Mouse (Mus musculus) neural tube, embryonic 10.5 days (tissue): ENCODE measurements around the gene Ppy.

Experiments
- DNase-seq: peaks from one replicate; pipeline ENCODE4 v3.0.0-alpha.2; 2017; ENCODE audit warnings: low spot score; ENCODE audit errors: extremely low spot score

Gene Ppy

GRCm38 (mm10) chr11:102101219-102101618 is at the start of gene Ppy:
Gene Ppy (minus strand): TSS chr11:102101319.
- DNase-seq = no peak

DNA sequence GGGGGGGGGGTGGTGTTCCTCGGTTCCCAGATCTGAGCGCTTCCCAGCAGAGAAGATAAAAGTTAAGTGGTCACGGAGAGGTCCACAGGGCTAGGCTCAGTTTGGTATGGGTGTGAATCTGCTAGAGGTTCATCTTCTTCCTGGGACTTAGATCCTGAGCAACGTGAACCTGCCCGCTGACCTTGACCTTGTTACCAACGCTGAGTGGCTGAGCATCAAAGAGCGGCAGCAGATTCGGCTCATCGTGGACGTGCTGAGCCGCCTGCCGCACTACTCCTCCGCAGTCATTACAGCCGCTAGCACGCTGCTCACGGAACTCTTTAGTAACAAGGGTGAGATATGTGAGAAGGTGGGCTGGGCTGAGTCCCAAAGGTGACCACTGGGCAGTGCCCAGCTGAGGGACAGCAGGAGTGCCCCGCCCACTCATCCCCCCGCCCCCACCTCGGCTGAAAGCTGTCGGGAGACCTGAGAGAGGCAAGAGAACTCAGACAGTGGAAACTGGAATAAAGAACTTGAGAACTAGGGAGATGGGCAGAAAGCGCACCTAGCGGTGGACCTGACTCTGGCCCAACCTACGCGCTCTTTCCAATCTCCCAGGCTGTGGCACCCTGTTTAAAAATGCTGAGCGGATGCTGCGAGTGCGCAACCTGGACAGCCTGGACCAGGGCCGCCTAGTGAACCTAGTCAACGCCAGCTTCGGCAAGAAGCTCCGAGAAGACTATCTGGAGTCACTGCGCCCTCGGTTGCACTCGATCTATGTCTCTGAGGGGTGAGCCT is 46.3 kb upstream of the Ppy start:
- DNase-seq = peak; percentile 30

DNA sequence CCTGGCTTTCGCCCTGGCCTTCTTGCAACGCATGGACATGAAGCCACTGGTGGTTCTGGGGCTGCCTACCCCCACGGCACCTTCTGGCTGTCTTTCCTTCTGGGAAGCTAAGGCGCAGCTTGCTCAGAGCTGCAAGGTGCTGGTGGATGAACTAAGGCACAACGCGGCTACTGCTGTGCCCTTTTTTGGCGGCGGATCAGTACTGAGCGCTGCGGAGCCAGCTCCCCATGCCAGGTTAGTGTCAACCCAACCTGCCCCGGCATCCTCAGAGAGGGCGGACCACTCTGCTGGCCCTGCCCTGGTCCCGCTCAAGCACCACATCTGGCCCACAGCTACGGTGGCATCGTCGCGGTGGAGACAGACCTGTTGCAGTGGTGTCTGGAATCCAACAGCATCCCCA is 45.4 kb upstream of the Ppy start:
- DNase-seq = peak; percentile 40

DNA sequence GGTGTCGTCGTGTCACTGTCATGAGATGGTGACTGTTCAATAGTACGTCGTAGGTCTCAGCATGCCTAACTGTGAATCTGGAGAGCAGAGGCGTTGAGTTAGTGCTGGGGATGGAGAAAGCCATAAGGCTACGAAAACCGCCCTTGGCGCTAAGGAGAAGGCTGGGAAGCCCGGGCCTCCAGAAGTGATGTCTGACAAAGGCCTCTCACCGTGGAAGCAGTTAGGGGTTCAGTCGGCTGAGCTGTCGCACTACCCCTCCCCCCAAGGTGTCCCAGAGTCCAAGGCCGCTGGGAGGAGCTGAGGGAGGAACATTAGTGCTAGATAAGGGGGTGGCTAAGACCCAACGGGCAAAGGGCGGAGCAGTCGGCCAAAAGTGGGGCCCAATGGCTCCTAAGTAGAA is 44.9 kb upstream of the Ppy start:
- DNase-seq = peak; percentile 22

GRCm38 (mm10) chr11:102145471-102146001 is 44.4 kb upstream of the Ppy start, which contains the start of gene Nags:
Gene Nags (plus strand): TSS chr11:102145513.
- peak; percentile 52 for DNase-seq

DNA sequence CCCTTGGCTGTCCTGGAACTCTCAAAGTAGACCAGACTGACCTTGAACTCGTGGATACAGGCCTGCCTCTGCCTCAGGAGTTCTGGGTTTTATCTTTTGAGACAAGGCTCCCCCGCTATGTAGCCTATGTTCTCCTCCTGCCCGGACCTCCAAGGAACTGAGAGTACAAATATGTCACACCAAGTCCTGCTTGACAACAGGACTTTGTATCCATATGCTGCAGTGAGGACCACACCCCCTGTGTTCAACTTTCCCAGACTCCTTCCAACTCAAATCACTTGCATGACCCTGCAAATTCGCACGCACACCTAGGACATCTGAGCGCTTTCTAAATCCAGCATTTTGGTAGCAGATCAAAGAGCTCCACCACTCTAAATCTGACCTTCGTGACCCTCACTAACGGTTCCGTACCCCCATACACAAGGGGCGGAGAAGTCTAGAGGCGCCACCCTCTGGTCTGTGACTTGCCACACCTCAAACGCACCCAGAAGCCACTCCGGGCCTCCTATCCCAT is 43.9 kb upstream of the Ppy start:
- no peak for DNase-seq

- no peak for DNase-seq
Measured at GRCm38 (mm10) chr11:102142355-102142754, 41.2 kb upstream of the Ppy start.

DNA sequence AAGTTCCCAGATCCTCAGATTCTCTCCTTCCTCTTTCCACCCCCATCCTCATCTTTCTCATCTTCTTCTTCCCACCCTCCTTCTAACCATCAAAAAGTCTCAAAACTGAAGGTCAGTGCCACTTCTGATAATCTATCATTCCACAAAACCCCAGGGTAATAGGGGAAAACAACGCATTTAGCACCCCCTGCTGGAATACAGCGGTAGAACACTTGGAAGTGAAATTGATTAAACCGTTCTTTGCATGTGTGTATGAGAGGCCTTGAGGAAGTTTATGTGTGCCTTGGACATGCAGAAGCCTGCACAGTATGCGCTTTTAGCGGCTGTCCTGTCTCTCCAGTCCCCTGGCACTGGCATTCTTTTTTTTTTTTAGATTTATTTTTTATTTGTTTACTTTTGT is 39.4 kb upstream of the Ppy start:
- peak; percentile 76 for DNase-seq

DNA sequence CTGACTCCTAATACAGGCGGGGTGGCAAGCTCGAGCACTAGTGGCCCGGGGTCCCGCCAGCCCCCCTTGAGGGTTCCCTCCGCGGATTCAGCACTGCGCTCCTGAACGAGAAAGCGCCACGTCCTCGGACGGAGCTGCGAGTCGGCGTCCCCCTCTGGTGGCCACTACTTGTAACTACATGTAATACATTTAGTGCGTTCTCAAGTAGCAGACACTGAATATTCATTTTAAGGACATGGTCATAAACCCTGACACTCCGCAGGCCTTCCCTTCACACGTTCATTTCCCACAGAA is 37.3 kb upstream of the Ppy start:
- DNase-seq = peak; percentile 77

- no peak for DNase-seq
Measured at GRCm38 (mm10) chr11:102137625-102138446, 36.7 kb upstream of the Ppy start.

DNA sequence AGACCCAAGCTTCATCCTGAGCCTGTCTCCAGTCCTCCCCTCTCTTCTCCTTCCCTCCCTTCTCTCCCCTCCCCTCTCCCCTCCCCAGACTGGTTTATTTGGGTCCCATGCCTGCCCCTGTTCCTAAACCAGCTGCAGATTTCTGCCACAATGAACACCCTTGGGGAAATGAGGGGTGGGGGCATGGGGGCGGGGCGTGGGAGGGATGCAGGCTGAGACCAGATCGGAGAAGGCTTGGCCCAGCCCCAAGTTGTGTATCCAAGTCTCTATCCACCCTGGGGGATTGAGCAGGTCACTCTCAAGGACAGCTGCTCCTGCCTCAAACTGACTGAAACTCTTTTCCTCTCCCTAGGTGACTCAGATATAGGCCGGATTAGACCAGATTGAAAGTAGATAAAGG is 33.4 kb upstream of the Ppy start:
- no peak for DNase-seq

DNA sequence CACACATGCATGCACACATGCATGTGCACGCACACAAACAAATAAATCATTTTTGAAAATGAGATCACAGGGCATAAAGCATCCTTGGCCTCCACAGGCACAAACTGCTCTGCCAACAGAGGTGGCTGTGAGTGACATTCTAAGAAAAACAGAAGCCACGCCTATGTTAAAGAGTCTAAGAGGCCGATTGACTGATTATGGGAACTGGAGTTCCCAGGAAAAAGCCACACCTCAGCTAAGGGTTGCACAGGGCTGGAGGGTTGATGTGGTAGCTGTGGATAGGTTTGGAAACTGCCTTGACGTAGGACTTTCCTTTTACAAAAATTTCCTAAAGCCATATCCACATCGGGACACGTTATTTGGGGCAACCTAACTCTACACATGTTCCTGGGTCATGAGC is 16.3 kb upstream of the Ppy start:
- no peak for DNase-seq

DNA sequence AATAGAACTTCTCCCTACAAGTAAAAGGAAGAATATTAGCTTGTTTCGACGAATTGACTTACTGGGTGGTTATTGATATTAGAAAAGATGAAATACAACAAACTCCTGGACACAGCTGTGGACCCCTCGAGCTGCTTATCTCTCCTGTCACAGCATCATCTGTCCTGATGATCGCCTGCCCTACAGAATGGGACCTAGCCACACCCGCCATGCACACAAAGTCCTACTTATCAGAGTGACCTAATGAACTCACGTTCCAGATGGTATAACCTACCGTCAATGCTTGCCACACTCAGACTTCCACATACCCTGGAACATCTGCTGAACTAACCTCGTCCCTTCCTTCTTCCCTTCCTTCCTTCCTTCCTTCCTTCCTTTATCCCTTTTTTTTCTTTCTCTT is 15.1 kb upstream of the Ppy start:
- DNase-seq = no peak

DNA sequence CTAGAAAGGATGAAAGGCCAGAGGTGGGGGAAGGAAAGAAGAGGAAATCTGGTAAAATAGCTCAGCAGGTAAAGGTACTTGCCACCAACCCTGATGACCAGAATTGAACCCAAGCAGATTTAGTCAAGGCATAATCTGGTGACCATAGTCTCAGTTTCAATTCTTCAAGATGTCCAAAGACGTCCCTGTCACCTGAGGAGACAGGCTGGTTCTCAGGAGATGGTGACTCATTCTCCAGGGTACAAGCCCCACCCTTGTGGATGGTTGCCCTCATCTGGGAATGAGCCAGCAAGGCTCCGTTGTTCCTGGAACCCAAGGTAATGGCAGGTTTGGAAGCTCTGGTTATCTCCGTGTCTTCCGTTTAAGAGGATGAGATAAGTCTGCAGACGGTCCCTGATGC is 10.5 kb upstream of the Ppy start:
- DNase-seq = no peak

- no peak for DNase-seq
Measured at GRCm38 (mm10) chr11:102107732-102108131, 6.6 kb upstream of the Ppy start, which contains the start of gene Pyy. Gene Pyy (minus strand): TSS chr11:102107832.

- no peak for DNase-seq
Measured at GRCm38 (mm10) chr11:102106911-102107310, 5.8 kb upstream of the Ppy start.

GRCm38 (mm10) chr11:102102485-102103258 is 1.6 kb upstream of the Ppy start:
- DNase-seq = peak; percentile 82

- peak; percentile 89 for DNase-seq
Measured at GRCm38 (mm10) chr11:102096887-102097391, 4.2 kb downstream of the Ppy start.

GRCm38 (mm10) chr11:102096446-102096845 is 4.7 kb downstream of the Ppy start:
- DNase-seq = no peak

DNA sequence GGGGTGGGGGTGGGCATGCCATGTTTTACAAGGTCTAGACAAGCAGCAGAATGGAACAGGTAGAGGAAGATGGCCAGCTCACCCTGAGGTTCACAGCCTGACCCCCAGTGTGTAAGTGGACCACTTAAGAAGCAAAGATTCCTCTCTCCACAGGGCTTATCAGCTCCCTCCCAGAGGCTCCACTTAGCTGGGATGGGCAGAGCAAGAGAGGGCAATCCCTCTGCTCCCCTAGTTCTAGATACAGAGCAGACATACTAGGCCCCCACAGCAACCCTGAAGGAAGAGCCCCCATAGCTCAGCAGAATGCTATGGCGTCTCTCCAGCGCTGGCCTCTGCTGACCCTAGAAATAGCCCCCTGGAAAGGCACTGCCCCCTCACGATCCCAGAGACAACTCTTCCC is 5.4 kb downstream of the Ppy start:
- DNase-seq = no peak

- DNase-seq = peak; percentile 80
Measured at GRCm38 (mm10) chr11:102089088-102089808, 11.9 kb downstream of the Ppy start.
